Comparison of ENCODE assay signal across 12 mouse cellular contexts in genomic region chr11:117283048-117283888, GRCm38 (mm10).
DNase-seq lines count a peak whose midpoint lies in the region; ATAC-seq and TF ChIP-seq lines count a peak whose summit lies in the region.
"Had no signal": no experiment of that assay in that cellular context is flagged by ENCODE, and none has a peak within 500 bp of the region (broad histone marks: within the 10 kb centered on the region; RNA-seq: fewer than 3 reads in every experiment).

No protein-coding gene starts in this region.

- TF ChIP-seq RAD21 in CH12.LX (IDR thresholded peaks at IDR 0.05; ENCODE audit: low read depth, low read length) = no peak

- no peak for ATAC-seq in hindbrain, embryonic 16.5 days
- no peak for ATAC-seq in limb, embryonic 12.5 days (ENCODE audit: insufficient number of reproducible peaks, insufficient read depth, low FRiP score, low TSS enrichment, low read depth)
- ATAC-seq in CD4-positive, CD25-positive, alpha-beta regulatory T cell, adult 4 months = no peak

- no peak overlapping the region for H3K4me3 ChIP-seq in hindbrain, embryonic 10.5 days
- H3K4me3 ChIP-seq in hindbrain, embryonic 16.5 days (ENCODE audit: low read length) = no peak overlapping the region
- H3K4me3 ChIP-seq in CH12.LX (replicated peaks in 1 of 3; ENCODE audit: low read depth in 2 of 3, low read length in 2 of 3, poor library complexity in 1 of 3) = no peak overlapping the region
- H3K4me3 ChIP-seq in limb, embryonic 12.5 days (replicated peaks) = no peak overlapping the region
- H3K4me3 ChIP-seq: liver, embryonic 15.5 days; megakaryocyte, embryonic 14.5 days had no signal

- dilution Hi-C loops in CH12.LX (cut with MboI; ENCODE audit: extremely low pct_ligation_motif_present, extremely low pct_unique_long_range_greater_than_20kb, low sequenced_read_pairs) = no loop called here

- peak overlapping the region; percentile 77 for H3K27ac ChIP-seq in hindbrain, embryonic 10.5 days
- H3K27ac ChIP-seq in hindbrain, embryonic 16.5 days (ENCODE audit: low read depth, low read length) = no peak overlapping the region
- no peak overlapping the region for H3K27ac ChIP-seq in CH12.LX (ENCODE audit: insufficient read depth, low read depth)
- H3K27ac ChIP-seq in limb, embryonic 12.5 days = peak overlapping the region; percentile 97
- H3K27ac ChIP-seq: liver, embryonic 15.5 days had no signal

- no peaks in the 10 kb centered on the region for H3K27me3 ChIP-seq in hindbrain, embryonic 10.5 days (ENCODE audit: insufficient read depth, poor library complexity, severe bottlenecking)
- H3K27me3 ChIP-seq in hindbrain, embryonic 16.5 days (replicated peaks; ENCODE audit: control insufficient read depth, insufficient read depth, low read length) = no peaks in the 10 kb centered on the region
- H3K27me3 ChIP-seq in CH12.LX (replicated peaks) = no peaks in the 10 kb centered on the region
- H3K27me3 ChIP-seq in limb, embryonic 12.5 days = no peaks in the 10 kb centered on the region
- H3K27me3 ChIP-seq: liver, embryonic 15.5 days had no signal

- WGBS in hindbrain, embryonic 10.5 days = 68% methylated on average over 11 of the region's 11 CpGs
- WGBS in hindbrain, embryonic 16.5 days = 79% methylated on average over 11 of the region's 11 CpGs
- 51% methylated on average over 11 of the region's 11 CpGs for WGBS in limb, embryonic 12.5 days

- H3K9ac ChIP-seq in hindbrain, embryonic 16.5 days (ENCODE audit: low read depth, low read length) = no peak overlapping the region
- H3K9ac ChIP-seq in CH12.LX (ENCODE audit: insufficient read depth, low read depth) = no peak overlapping the region
- H3K9ac ChIP-seq in limb, embryonic 12.5 days (replicated peaks) = no peak overlapping the region
- H3K9ac ChIP-seq: liver, embryonic 15.5 days had no signal

- in situ Hi-C loops in CH12.LX (cut with MboI; ENCODE audit: low pct_ligation_motif_present, low pct_unique_long_range_greater_than_20kb, low sequenced_read_pairs) = no loop called here

- peak; percentile 79 for DNase-seq in embryo, embryonic 10 days (ENCODE audit: low spot score)
- DNase-seq in embryo, embryonic 11 days = no peak
- DNase-seq in hindbrain, embryonic 10.5 days (ENCODE audit: low spot score) = no peak
- DNase-seq in CH12.LX (ENCODE audit: extremely low read depth) = no peak
- DNase-seq in thymus, postnatal 0 days (ENCODE audit: low spot score) = no peak
- DNase-seq: cerebellum, postnatal 10 days; gastrocnemius, postnatal 25 days had no signal

- TF ChIP-seq EP300 in CH12.LX (IDR thresholded peaks at IDR 0.05; ENCODE audit: low read length) = peak; percentile 61

- H3K4me2 ChIP-seq in hindbrain, embryonic 16.5 days (ENCODE audit: low read length) = no peak overlapping the region
- no peak overlapping the region for H3K4me2 ChIP-seq in CH12.LX (ENCODE audit: insufficient read depth, low read depth, poor library complexity, severe bottlenecking)
- 0 out of 2 replicates have a peak overlapping the region, but pooled peaks have one; percentile 17 for H3K4me2 ChIP-seq in limb, embryonic 12.5 days
- H3K4me2 ChIP-seq: liver, embryonic 15.5 days had no signal

- H3K79me2 ChIP-seq in CH12.LX (replicated peaks; ENCODE audit: control insufficient read depth, extremely low read depth, insufficient read depth, poor library complexity, severe bottlenecking) = peaks cover 10% of the 10 kb centered on the region; the same call in 1 of the 2 replicates

- TF ChIP-seq POLR2A in CH12.LX (IDR thresholded peaks at IDR 0.05; ENCODE audit: low read depth, low read length) = no peak

- no peaks in the 10 kb centered on the region for H3K9me3 ChIP-seq in hindbrain, embryonic 10.5 days
- H3K9me3 ChIP-seq in hindbrain, embryonic 16.5 days (ENCODE audit: control insufficient read depth, low read length) = no peaks in the 10 kb centered on the region
- no peaks in the 10 kb centered on the region for H3K9me3 ChIP-seq in CH12.LX (replicated peaks; ENCODE audit: low read length)
- H3K9me3 ChIP-seq in limb, embryonic 12.5 days = no peaks in the 10 kb centered on the region
- H3K9me3 ChIP-seq: liver, embryonic 15.5 days; megakaryocyte, embryonic 14.5 days had no signal

- H3K4me1 ChIP-seq in hindbrain, embryonic 10.5 days (replicated peaks) = peaks cover 100% of the 10 kb centered on the region
- peaks cover 19% of the 10 kb centered on the region for H3K4me1 ChIP-seq in hindbrain, embryonic 16.5 days (ENCODE audit: control insufficient read depth, insufficient read depth, low read depth, low read length)
- peaks cover 19 to 44% of the 10 kb centered on the region in 2 experiments for H3K4me1 ChIP-seq in CH12.LX (ENCODE audit: control insufficient read depth in 1 of 2, insufficient read depth in 2 of 2)
- H3K4me1 ChIP-seq in limb, embryonic 12.5 days (replicated peaks) = peaks cover 97% of the 10 kb centered on the region

- H3K36me3 ChIP-seq in hindbrain, embryonic 10.5 days = peaks cover 32% of the 10 kb centered on the region
- H3K36me3 ChIP-seq in hindbrain, embryonic 16.5 days (ENCODE audit: control insufficient read depth, insufficient read depth, low read length) = no peaks in the 10 kb centered on the region
- peaks cover 18 to 73% of the 10 kb centered on the region in 2 experiments for H3K36me3 ChIP-seq in CH12.LX (replicated peaks in 1 of 2; ENCODE audit: control insufficient read depth in 1 of 2, insufficient read depth in 1 of 2, low read length in 1 of 2)
- H3K36me3 ChIP-seq in limb, embryonic 12.5 days = peaks cover 25% of the 10 kb centered on the region
- H3K36me3 ChIP-seq: liver, embryonic 15.5 days had no signal

- TF ChIP-seq CTCF in CH12.LX (conservative IDR thresholded peaks at IDR 0.05 in 1 of 2, IDR thresholded peaks at IDR 0.05 in 1 of 2; ENCODE audit: low read depth in 2 of 2, low read length in 2 of 2) = no peak

TF ChIP-seq in CH12.LX, 34 proteins besides CTCF, POLR2A, EP300 and RAD21:
- TF ChIP-seq ZKSCAN1 (IDR thresholded peaks at IDR 0.05; ENCODE audit: borderline replicate concordance, low read depth, low read length) (no peak), CHD2 (IDR thresholded peaks at IDR 0.05; ENCODE audit: low read length) (peak; percentile 66), IRF4 (IDR thresholded peaks at IDR 0.05; ENCODE audit: low read depth, low read length) (peak; percentile 70)

Comparison
In these comparisons a context has a peak if more than half of its experiments do, and no peak if none do; other contexts are left out.
1. H3K27ac ChIP-seq: peak in hindbrain, embryonic 10.5 days (single experiment) and limb, embryonic 12.5 days (single experiment); none in hindbrain, embryonic 16.5 days (single experiment) and CH12.LX (single experiment).